Mouse (Mus musculus) urinary bladder, postnatal 10 days (tissue): ENCODE results near the gene Gm42372.

Experiments used
- DNase-seq: peaks from one replicate; pipeline ENCODE4 v3.0.0; 2022; ENCODE audit warnings: low spot score

The Gm42372 gene

DNA sequence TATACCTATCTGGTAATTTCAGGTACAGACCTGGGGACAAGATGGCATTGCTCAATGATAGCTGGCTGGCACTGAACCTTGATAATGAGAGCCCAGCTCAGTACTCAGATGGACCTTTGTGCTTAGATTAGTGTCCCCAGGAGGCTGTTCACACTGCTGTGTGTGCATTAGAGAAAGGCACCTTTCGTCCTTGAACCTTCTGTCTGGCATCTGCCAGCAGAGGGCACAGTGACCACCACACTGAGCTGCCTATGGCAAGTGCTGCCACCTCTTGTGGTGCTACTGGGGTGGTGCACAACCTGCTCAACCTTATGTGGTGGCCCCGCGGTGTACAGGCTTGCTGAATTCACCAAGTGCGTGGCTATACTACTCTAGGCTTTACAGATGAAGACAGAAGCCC, 24.4 kb downstream of the Gm42372 start:
- no peak for DNase-seq

DNA sequence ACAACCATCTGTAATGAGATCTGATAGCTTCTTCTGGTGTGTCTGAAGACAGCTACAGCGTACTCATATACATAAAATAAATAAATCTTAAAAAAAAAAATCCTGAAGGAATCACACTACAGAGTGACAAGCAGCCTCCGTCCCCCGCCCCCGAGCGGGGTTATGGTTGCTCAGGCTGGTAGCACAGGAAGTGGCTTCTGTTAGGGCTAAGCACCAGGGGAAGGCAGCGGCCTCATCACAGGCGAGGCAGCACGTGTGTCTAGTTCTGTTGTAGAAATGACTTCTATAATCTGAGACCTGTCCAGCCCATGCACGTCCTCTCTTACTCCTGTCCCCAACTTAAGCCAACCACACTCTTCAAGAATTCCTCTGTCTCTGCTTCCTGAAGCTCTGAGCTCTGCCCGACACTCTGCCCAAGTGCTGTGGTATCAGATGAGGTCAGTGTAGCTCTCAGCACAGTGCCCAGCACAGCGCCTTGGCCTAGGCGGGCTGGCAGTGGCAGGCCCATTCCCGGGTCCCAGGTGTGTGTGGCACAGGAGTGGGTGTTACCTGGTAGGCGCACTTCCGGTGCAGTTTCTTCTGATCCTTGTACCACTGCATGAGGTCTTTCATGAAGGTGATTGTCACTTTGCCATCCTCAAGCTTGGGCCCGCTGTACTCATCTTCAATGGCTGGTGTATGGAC, 26.6 kb downstream of the Gm42372 start:
- no peak for DNase-seq

- DNase-seq, result no peak
These were observed 27.1 kb downstream of the Gm42372 start for GRCm38 (mm10) chr7:17010010-17010347.

GRCm38 (mm10) chr7:17011909-17012590, 29.2 kb downstream of the Gm42372 start:
- DNase-seq, result no peak

- no peak for DNase-seq
These were observed 32.5 kb downstream of the Gm42372 start for GRCm38 (mm10) chr7:17015381-17015780.

DNA sequence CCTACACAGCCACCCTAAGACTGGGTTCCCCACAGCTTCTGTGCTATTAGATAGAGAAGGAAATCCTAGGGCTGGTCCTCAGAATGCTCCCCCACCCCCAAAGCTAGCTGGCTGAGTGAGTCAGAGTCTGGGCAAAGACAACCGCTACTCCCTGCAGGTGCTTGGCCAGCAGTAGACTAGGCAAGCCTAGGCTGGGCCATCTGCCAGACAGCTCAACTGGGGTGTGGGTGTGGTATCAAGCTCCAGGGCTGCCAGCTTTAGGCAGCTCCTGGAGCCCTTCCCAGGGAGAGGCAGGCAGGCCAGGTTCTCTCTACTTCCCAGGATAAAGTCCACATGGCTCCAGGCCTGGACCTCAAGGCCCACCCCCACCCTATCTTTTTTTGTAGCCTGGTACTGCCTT, 34.1 kb downstream of the Gm42372 start:
- DNase-seq, result peak; percentile 69

- DNase-seq, result no peak
These were observed 35.0 kb downstream of the Gm42372 start for GRCm38 (mm10) chr7:17017921-17018320.

DNA sequence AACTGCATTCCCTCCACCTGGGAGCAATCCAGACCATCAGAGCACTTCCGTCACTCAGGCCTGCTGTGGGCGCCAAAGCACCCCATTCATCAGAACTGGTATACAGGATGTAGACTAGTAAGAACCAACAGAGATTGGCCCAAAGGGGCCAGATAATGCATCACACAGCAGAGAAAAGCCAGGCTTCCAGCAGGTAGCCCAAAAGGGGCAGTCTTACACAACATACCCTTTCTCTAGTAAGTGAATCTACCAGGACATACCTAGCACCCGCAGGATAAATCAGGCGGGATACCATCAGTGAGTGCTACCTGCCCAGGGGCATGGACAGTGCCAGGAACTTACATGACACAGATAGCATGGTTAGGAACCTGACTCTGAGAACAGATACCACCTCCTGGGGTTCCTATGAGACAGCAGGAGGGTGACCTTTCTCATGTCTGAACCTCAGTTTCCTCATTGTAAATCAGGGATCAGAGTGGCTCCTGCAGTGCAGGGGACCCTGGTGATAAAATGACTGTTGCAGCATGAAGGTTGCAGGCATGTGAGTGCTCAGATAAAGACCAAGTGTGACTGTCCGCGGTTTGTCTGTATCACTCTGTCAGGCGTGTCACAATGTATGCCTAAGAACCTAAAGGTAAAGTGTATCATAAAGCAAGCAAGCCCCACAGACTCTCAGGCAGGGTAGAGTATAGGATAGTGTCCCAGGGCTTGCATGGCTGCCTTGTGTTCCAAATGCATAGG, 36.7 kb downstream of the Gm42372 start:
- no peak for DNase-seq

DNA sequence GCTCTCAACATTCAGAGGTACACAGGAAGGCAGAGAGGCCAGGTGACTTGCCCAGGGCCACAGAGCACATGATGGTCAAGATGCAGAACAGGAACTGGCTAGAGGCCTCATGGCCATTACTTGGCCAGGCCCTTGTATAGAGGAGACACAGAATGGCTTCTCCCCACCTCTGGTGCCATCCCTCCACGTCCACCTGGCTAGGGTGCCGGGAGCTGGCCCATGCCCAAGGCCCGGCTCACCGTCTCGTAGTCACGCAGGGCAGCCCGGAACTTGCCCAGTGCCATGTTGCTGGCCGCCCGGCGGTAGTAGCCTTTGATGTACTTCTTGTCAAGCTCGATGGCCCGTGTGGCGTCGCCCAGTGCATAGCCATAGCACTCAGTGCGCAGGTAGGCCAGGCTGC, 39.3 kb downstream of the Gm42372 start:
- no peak for DNase-seq

GRCm38 (mm10) chr7:17023701-17024100, 40.8 kb downstream of the Gm42372 start:
- no peak for DNase-seq

DNA sequence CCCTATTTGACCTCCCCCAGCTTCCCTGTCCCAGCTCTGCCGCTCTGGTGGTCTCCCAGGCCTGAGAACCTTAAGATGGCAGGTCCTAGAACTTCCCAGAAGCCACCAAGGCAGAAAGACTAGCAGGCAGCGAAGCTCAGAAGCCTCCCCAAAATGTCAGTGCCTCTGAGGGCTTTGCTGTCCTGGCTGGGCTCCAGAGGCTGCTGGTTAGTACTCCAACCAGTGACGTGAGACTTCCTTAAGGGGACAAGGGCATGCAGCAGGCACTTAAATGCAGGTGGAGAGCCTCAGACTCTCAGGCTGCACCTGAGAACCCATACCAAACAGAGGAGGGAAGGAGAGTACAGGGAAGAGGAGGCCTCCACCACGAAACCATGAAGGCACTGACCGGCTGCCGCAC, 41.3 kb downstream of the Gm42372 start:
- no peak for DNase-seq

- DNase-seq, result no peak
These were observed 42.1 kb downstream of the Gm42372 start for GRCm38 (mm10) chr7:17024814-17025504.

GRCm38 (mm10) chr7:17025505-17025894, 42.6 kb downstream of the Gm42372 start:
- no peak for DNase-seq

DNA sequence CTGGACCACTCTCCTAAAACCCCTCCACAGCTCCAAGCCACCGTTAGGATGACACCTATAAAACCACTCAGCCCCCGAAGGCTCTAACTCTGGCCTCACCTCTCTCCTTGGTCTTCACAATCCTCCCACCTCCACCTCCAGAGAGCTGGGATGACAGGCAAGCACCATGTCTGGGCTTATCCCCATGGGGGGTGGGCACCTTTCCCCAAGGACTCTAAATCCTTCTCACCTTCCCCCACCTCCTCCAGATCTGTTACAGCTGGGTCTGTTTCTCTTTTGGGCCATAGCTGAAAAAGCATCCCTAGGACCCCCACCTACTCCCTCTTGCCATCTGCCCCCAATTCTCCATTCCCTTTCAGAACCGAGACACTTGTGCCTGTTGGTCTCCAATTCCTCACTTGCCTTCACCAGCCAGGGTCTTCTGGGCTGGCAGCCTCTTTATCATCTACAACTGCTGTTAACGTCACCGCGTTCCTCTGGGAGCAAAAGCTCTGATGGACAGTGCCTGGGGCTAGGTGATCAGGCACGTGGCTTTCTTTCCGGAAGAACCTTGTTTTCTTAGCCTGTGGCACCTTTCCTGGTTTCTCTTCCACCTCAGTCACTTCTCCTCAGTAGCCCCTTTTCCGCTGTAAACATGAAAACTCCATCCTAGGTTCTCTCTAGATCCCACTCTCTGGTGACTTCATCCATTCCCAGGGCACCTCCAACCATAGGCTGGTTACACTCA, 43.2 kb downstream of the Gm42372 start:
- DNase-seq, result no peak

DNA sequence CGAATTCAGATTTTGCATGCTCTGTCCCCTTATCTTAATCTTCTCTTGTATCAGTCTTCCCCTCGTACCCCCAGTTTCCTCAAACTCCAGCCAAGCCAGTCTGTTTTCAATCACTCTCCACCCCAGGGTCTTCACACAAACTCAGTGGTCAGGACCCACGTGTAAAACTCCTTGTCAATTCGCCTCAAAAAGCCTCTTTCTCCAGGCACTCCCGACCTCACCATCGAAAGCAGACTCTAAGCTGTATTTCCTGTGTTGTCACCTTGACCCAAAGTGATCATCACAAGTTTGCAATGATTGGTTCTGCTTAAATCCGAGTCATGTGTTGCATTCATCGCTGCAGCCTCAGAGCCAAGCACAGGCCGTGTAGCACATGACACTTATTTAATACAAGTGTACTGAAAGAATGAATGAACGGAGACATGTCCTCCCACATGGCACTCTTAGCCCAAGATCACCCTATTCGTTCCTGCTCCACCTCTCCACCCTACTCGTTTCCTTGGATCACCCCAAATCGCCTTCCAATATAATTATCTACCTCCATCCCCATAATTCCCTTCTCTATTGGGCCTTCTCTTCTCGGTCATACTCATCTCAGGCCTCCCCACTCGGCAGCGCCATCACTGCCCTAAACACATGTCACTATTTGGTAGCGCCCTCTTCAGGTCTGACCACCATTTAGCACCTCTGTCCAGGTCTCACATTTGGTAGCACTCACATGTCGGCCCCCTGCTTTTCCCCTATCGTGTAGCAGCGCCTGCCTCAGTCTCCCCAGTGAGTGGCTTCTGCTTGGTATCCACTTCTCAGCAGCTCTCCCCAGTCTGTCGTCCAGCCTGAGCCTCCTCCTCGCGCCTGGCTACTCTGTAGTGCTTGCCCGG, 44.1 kb downstream of the Gm42372 start:
- DNase-seq, result no peak

GRCm38 (mm10) chr7:17027588-17028343, 44.9 kb downstream of the Gm42372 start, which contains the start of gene Ppp5c:
TSS of gene Ppp5c (minus strand) at chr7:17027924.
- peak; percentile 66 for DNase-seq

- DNase-seq, result no peak
These were observed 46.0 kb downstream of the Gm42372 start for GRCm38 (mm10) chr7:17028923-17029322.

DNA sequence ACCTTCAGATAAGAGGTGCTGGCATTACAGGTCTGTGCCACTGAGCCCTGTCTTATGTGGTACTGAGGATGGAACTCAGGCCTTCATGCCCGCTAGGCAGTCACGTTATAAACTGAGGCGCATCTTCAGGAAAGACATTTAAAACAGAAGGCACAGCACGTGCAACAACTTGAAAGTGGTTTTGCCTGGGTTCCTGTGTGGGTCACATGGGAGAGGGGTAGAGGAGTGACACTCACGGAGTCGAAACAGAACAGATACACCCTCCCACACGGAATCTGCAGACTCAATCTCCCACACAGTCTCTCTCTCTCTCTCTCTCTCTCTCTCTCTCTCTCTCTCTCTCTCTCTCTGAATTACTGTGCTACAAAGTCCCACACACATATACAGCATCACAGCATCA, 47.4 kb downstream of the Gm42372 start:
- no peak for DNase-seq
